Mouse (Mus musculus): ENCODE results near the gene Nol3.

GRCm38 (mm10) chr8:105290554-105291314, 14.8 kb downstream of the Nol3 start:
- TF ChIP-seq POLR2A (IDR thresholded peaks at IDR 0.05; ENCODE audit: insufficient read depth, low read depth, low read length) (no peak), CTCF (IDR thresholded peaks at IDR 0.05; ENCODE audit: insufficient read depth, low read depth, low read length) (peak; percentile 69)
